Mouse (Mus musculus): ENCODE measurements at regions not wholly inside any gene's neighbourhood (a gene's known extent, or its start where the extent isn't known, plus 50 kb on each side); places are given as distances from the start of the nearest gene placed in this dataset.
A peak's percentile ranks its signal among the peaks of the same experiment; 100 is the strongest.

DNA sequence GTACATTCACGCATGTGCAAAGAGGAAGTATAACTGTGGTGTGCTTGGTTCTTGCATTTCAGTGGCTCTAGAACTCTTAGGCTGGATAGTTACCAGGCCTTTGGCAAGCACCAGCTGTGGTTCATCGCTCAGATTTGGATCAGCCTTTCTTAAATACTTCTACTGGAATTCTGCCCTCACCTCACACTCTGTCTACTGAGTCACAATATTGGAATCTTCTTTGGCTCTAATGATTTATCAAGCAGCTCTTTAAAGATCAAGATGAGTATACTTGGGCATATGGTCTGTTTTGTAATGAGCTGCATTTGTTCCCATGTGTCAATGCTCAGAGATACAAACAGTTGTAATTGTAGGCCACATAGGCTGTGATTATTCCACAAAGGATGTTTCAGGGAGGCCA is 197.5 kb downstream of the Icos start:
- DNase-seq (ENCODE audit: extremely low spot score), result no peak

DNA sequence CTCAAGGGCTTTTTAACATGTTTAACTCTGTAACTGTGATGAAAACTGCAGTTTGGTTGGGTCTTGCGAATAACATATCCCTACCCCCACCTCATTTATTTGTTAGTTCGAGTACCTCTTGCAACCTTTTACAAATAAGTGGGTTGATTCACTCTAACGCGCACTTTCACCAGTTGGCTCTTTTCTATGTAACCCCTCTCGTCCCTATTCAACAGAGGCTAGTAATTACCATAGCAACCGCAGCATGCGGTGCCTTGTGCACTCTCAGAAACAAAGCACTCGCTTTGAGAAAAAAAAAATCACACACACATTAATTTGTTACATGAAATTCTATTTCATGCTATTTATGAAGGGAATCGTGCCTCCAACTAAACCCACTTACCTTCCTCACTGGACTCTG is 201.7 kb downstream of the Icos start:
- DNase-seq (ENCODE audit: extremely low spot score), result no peak

DNA sequence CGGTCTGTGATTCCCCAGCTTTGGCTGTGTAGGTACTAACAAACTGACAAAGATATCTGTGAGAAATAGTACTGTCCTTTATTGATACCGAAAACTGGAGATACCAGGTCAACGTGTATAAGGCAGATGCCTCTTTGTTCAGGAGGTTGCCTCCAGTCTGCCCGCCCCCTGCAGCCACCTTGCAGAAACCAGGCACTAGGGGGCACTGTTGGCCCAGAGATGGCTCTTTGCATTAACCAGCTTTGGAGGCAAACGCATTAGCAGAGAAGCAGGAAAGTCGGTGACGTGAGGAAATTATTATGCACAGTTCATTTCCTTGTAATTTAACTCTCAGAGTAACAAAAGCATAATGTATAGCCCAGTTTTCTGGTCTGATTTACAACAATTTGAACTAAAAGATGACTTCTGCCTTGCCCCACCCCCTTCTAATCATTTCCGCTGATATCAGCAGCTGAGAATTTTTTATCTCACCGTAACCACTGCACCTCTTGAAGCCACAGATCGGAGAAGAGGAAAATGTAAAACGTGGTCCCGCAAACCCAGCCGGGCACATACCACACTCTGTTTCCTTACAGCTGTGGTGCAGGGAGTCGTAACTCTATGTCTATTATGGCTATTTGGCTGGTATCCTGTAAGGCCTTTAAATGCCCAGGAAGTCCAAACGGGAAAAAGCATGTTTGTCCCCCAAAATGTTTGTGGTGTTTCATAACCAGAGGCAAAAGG is 203.5 kb downstream of the Icos start:
- DNase-seq (ENCODE audit: extremely low spot score), result peak; percentile 93

- DNase-seq (ENCODE audit: extremely low spot score), result no peak
These were observed 209.8 kb downstream of the Icos start for GRCm38 (mm10) chr1:61187381-61188100.

GRCm38 (mm10) chr1:61190921-61191320 is 213.2 kb downstream of the Icos start:
- DNase-seq (ENCODE audit: extremely low spot score), result no peak

DNA sequence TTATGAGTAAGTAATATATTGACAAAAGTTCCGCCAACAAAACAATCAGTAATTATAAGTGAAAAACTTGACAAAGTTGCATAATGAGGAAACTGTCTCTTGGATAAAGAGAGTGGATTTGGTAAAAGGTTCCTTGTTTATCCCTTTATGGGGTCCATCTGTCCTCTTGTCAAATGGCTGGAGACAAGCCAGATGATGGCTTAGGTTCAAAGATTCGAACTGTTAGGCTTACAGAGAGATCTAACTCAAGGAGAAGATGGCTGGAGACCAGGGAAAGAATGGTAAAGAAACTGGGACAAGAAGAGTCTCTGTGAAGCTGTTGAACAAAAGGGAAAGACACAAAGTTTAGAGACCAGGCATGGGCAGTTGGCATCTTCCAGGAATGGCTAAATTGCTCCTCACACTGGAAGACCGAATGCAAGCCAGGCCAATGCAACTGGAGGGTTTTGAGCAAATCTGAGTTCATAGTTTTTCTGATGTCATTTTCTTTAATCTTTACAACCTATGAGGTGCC is 220.9 kb downstream of the Icos start:
- DNase-seq (ENCODE audit: extremely low spot score), result no peak

- DNase-seq (ENCODE audit: extremely low spot score), result no peak
These were observed 223.3 kb downstream of the Icos start for GRCm38 (mm10) chr1:61201006-61201405.

DNA sequence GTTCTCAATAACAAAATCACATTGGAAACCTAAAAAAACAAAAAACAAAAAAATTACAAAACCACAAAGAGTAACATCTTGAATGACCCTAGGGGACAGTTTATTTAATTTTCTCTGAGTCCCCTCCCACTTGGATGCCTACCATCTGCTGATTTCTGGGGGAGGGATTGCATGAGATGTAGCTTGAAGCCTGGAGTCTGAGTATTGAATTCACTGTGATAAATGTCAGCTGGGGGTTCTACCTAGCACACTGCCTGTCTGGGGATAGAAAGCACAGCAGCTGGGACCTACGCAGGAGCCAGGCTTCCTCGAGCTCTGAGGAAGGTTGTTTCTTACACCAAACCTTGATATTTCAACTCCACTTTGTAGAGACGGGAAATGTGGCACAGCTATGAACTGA is 224.4 kb downstream of the Icos start:
- no peak for DNase-seq (ENCODE audit: extremely low spot score)

DNA sequence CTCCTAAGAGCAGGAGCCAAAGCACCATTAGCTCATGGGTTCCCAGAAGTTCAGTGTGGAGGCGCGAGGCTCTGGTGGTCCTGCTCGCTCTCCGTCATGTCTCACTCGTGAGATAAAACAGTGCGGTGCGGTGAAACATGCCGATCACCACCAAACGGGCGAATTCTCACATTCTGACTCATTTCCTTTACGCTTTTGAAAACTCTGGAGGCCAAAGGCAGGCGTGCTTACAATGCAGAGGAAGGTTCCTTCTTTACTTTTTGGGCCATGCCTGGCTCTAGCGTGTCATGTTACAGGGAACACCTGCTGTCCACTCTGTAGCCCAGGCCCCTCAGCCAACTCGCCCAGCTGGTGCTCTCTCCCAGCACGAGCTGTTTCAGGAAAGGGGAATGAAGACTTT is 225.4 kb downstream of the Icos start:
- DNase-seq (ENCODE audit: extremely low spot score), result peak; percentile 58

- DNase-seq (ENCODE audit: extremely low spot score), result no peak
These were observed 225.9 kb downstream of the Icos start for GRCm38 (mm10) chr1:61203612-61204011.

GRCm38 (mm10) chr1:61205137-61205536 is 227.4 kb downstream of the Icos start:
- DNase-seq (ENCODE audit: extremely low spot score), result no peak

DNA sequence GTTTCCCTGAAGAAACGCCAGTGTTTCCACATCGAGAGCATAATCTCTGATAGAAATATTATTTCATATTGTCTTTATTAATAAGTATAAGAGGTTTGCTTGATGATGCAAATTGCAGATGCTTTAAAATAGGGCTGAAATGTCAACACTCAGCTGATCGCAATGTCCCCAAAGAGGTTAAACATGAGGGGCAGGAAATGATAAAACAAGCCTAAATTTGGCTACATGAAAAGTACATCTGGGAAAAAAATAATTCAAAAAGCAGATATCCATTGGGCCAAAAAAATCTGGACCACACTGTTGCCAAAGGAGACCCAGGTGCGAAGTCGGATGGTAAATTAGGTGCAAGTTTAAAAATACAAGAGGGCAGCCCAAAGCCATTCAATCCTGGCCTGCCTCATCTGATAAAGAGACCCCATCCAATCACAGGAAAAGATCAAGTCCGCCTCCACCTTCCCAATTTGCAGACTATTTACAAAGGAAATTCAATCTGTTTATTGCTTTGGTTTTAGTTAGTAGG is 229.2 kb downstream of the Icos start:
- no peak for DNase-seq (ENCODE audit: extremely low spot score)

DNA sequence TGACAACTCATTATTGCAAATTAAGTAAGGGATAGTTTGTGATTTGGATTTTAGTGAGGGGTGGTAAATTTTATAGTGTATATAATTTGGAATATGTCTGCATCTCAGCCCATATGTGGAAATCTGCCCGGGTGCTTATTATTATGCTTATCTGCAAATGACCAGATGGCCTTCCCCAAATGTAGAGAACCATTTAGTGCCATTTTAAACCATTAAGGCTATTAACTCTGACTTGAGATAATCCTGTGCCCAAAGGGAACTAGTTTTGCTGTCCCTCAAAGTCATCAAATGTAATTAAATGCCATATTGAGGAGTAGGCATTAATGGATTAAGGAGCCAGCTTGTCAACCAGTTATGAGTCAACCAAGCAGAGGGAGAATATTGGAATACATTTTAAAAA is 230.7 kb downstream of the Icos start:
- DNase-seq (ENCODE audit: extremely low spot score), result no peak

DNA sequence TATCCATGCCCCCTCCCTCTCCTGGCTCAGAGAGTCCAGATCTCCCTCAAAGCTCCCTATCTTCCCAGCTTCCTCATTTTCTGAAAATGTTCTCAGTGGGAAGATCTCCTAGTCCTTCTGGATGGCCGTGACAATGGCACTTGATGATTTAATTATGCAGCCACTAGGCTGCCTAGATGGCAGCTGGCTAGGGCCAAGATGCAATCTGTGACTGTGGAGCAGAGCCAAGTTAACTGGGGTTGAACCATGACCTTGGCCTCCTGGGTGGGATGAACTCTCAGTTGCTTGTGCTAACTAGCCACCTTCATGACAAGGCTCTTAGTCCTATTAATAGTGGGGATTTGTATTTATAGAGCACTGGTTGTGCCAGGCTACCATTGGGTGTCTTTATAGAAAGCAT is 243.4 kb downstream of the Icos start:
- DNase-seq (ENCODE audit: extremely low spot score), result no peak

DNA sequence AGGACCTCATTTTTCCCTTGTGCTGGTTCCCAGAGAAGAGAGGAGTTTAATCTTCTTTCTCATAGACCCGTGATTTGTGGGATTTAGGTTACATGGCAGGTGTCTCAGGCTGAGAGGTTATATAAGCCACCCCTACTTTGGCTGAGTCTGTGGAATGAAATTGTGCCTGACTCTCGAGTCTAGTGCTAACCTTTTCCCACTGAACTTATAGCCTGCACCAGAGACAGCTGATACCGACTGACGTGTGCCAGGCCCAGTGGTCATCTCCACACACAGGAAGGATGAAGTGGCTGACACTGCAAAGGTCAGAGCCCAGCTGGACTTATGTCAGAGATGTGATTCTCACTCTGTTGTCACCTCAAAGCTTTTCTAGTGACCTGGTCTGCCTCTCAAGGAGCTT is 251.2 kb downstream of the Icos start:
- no peak for DNase-seq (ENCODE audit: extremely low spot score)

DNA sequence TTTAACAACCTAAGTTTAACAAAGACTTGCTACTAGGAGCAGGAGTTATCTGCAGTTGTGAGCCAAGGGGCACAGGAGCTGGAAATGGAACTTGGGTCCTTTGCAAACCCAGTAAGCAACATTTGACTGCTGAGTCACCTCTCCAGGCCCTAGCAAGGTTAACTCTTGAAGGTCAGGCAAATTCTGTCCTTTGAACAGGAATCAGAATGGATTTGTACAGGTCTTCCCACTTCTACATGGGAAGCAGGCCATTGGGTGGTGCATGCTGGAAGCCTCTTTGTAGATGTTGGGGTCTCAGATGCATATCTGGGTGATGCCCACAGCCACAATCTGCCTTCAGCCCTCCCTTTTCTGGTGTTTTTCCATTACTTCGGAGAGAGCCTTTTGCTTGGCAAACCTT is 255.3 kb downstream of the Icos start:
- DNase-seq (ENCODE audit: extremely low spot score), result no peak

DNA sequence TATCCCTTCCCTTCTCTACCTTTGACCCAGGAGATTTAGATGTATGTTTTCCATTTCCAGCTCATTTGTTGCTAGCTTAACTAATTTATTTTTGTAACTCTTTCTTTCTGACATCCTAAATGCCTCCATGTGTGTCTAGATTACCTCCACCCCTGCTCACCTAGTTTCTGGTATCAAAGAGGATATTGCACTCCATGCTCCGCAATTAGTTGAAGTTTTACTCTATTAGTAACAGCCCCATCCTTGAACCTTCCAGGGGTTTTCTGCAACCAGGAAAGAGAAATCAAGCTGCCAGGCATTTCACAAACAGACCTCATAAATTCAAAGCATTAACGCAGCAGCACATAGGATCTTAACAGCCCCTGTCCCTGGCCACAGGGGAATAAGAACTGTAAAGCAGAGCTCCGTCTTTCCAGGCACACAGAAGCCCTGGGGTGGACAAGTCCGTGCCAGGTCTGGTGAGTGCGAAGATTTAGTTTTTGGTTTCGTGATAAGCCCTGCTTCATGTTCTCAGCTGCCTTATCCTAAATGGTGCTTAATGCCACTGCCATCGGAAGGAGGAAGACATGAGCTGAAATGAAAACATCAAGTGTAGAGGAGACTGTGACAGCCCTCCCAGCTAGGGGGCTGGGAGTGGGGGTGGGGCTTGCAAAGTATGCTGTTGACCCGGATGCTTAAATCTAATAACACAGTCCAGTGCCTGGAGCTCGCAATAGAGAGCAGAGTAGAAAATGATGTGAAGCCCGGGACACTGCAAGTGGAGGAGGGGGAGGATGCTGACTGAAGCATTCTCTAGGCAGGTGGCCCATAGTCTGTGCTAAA is 256.0 kb downstream of the Icos start:
- DNase-seq (ENCODE audit: extremely low spot score), result peak; percentile 41

GRCm38 (mm10) chr1:61234298-61234682 is 256.6 kb downstream of the Icos start:
- no peak for DNase-seq (ENCODE audit: extremely low spot score)

DNA sequence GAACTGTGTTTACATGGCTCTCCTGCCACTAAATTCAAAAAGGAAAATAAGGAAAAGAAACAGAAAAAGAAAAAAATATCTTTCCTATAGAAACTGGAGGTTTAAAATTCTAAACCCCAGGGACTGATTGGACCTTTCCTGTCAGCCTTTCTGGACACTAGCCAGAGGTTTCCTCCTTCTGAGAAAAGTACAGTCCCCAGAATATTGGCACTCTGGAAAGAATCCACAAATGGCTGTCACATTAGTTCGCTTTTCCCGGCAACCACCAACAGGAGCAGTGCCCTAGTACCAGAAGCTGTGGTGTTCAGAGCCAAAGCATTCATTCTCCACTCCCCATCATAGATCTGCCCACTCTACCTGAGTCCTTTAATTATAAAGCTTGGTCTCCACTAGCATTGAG is 258.8 kb downstream of the Icos start:
- no peak for DNase-seq (ENCODE audit: extremely low spot score)

- DNase-seq (ENCODE audit: extremely low spot score), result no peak
These were observed 260.9 kb downstream of the Icos start for GRCm38 (mm10) chr1:61238668-61239067.

- no peak for DNase-seq (ENCODE audit: extremely low spot score)
These were observed 279.8 kb downstream of the Icos start for GRCm38 (mm10) chr1:61257561-61257960.

DNA sequence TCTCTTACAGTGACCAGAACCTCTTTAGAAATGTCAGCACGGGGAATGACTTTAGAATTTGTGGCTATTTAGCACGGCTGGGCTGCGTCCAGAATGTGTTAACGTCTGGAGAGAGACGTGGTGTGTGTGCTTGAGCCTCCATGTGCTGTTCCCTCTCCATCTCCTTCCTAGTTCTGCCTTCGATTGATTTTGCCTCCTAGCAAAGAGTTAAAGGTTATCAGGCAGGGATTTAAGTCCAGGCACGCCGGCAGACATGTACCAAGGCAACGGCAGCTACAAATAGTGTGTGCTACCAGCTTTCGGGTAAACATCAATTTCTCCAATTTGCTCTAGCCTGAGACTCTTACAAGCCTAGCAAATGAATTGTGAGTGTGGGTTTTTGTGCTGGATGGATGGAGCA is 285.7 kb downstream of the Icos start:
- no peak for DNase-seq (ENCODE audit: extremely low spot score)
